Mouse (Mus musculus) E14TG2a.4 (cell line): Measurements from ENCODE around the gene Celsr1.

Experiments used
- CTCF ChIP-seq: conservative IDR thresholded peaks from 2 replicates; pipeline ENCODE4 v1.5.1; 2014; ENCODE audit warnings: low read length
- NANOG ChIP-seq: IDR thresholded peaks from 2 replicates; pipeline ENCODE4 v1.6.1; 2014; ENCODE audit warnings: borderline replicate concordance, low read length, mixed read lengths

DNA sequence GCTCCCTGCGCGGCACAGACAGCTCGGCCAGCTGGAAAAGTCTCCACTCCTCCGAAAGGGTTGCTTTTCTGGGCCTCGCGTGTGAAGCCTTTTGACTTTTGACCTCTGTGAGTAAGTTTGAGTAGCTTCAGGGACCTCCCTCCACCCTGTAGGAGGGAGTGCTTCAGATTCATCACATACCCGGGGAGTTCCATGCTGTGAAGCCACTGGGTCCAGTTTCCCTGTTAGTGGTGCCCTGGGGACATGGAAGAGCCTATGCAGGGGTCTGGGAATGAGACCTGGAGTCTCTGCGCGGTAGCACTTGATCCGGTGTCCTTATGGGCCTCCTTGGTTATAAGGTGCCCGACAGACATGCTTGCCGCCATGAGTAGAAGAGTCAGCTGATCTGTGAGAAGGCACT lies 48.1 kb upstream of the Celsr1 start:
- TF ChIP-seq CTCF (no peak), NANOG (no peak)
